Mouse (Mus musculus) c-Kit-negative CD71-positive TER-119-positive erythroid progenitor cells, embryonic 14.5 days (primary cell): ENCODE results near the gene Vmn2r65.

Experiments
- DNase-seq: peaks from one replicate; pipeline ENCODE4 v3.0.0-alpha.2; 2013; ENCODE audit warnings: low read depth, low spot score

The Vmn2r65 gene

DNA sequence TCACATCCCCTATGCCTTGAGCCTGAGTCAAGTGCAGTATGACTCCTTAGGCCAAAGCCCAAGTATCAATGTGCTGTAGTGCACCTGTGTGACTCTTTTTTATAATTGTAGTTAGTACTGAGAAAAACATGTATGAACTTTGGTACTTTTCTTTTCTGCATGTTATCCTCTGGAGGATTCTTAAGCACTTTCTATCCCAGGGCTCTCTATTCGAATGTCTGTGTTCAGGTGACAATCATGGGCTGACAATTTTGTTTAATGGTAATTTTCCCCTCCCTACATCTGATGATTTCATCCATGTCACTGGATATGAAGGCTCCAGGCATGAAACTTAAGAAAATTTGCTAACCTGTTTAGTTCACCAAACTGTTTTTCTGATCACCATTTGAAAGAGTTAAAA lies at the start of gene Vmn2r65:
Vmn2r65 (minus strand) TSS at position 101 of the 400 bp plus-strand sequence.
- no peak for DNase-seq

DNA sequence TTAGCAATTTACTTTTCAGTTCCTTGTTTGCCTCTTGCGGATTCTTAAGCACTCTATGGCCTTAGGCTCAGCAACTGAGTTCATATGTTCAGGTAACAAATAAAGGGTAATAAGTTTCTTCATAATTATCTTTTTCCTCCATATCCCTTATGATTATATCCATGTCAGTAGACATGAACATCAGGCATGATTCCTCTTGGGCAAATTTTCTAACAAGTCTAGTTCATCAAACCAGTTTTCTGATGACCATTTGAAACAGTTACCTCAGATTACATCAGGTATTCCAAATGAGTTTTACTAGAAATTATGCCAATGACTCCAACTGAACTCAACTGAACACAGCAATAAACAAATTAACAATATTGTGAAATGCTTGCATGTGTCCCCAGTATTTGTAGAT lies 48.3 kb upstream of the Vmn2r65 start, which contains the start of gene Vmn2r66:
Vmn2r66 (minus strand) TSS at position 101 of the 400 bp plus-strand sequence.
- DNase-seq, result no peak

DNA sequence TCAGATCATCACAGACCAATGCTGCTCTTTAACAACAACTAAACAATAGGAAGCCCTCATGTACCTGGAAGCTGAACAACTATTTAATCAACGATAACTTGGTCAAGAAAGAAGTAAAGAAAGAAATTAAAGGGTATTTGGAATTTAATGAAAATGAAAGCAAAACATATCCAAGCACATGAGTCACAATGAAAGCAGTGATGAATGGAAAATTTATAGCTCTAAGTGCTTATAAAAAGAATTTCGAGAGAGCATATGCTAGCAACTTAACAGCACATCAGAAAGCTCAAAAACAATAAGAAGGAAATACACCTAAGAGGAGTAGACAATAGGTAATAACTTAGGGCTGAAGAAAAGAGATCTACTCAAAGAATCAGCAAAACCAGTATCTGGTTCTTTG lies 32.8 kb upstream of the Vmn2r65 start:
- DNase-seq, result no peak
